Mouse (Mus musculus): ENCODE results near the gene Dnajb13.

GRCm38 (mm10) chr7:100464248-100464647 is 50.5 kb downstream of the Dnajb13 start:
- no peak for TF ChIP-seq CTCF (IDR thresholded peaks at IDR 0.05; ENCODE audit: low read depth, low read length)
- no peak for TF ChIP-seq POLR2A (IDR thresholded peaks at IDR 0.05; ENCODE audit: borderline replicate concordance, low read depth, low read length)

Measured in bone marrow macrophage, adult 2 months (primary cell).